Mouse (Mus musculus): Measurements from ENCODE around the gene Lpp. TPM values are rescaled to one million over a fixed set of nuclear protein-coding genes. Genes with fewer than 3 reads are reported as not detected.

Gene Lpp
- polyA plus RNA-seq, 1 experiment from 2014 or later, result 28.3 TPM

GRCm38 (mm10) chr16:24506740-24507139 lies 113.4 kb downstream of the Lpp start:
- DNase-seq (ENCODE audit: low read depth, low spot score), result no peak
- no peaks in the 10 kb centered on the region for H3K27me3 ChIP-seq
- no peak for ATAC-seq
- in situ Hi-C loops (cut with MboI; ENCODE audit: low pct_unique_long_range_greater_than_20kb), result loop anchor here (10.0 to 25.0 kb wide), 2 partner anchors 398 to 756 kb away; no protein-coding TSS in a partner anchor
- no peak for TF ChIP-seq CTCF (IDR thresholded peaks at IDR 0.05)
- ChIA-PET POLR2A (interaction anchor here (1.0 kb wide), 1 partner anchor 8 kb away, joined by 3 read pairs; no protein-coding TSS in a partner anchor), CTCF (interaction anchor here (1.1 to 2.3 kb wide), 4 partner anchors 10 to 395 kb away, joined by 3 to 6 read pairs (median 4); no protein-coding TSS in a partner anchor)

- no peak for DNase-seq (ENCODE audit: low read depth, low spot score)
- TF ChIP-seq CTCF (IDR thresholded peaks at IDR 0.05), result no peak
- ATAC-seq, result no peak
- no peaks in the 10 kb centered on the region for H3K27me3 ChIP-seq
- CTCF ChIA-PET, result interaction anchor here (1.4 to 1.7 kb wide), 3 partner anchors 17 to 524 kb away, joined by 3 to 4 read pairs (median 4); no protein-coding TSS in a partner anchor
- POLR2A ChIA-PET, result no interaction called here
- in situ Hi-C loops (cut with MboI; ENCODE audit: low pct_unique_long_range_greater_than_20kb), result loop anchor here (10.0 to 25.0 kb wide), 2 partner anchors 397 to 754 kb away; no protein-coding TSS in a partner anchor
Measured at GRCm38 (mm10) chr16:24507927-24508540, 114.7 kb downstream of the Lpp start.

DNA sequence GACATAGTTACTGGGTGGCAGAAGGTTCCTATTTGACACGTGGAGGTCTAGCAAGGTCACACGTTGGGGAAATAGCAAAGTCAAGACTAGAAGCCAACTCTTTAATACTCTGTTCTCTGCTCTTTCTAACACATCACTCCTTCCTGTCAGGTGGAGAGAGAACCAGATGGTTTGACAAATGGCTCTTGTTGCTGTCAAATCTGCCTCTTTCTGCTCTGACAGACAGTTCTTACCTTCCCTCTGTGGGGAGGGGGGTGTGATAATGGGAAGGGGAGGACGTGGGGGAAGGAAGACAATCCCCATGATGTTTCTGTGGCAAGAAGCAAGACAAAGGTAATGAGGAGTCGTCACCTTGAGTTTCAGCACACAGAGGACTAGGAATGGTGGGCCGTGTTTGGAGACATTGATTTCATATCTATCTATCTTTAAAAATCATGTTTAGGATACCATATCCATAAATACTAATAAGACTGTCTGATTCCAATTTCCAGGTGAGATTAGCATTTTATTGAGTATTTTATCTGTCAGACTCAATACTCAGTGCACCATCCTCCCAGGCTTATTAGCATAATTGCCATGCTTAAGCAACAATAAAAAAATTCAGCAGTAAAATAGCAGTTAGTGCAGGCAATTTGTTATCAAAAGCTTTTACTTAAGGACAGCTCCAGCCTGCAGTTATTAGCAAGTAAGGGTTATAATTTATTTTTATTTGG lies 115.9 kb downstream of the Lpp start:
- ATAC-seq (no peak), DNase-seq (ENCODE audit: low read depth, low spot score) (no peak)
- in situ Hi-C loops (cut with MboI; ENCODE audit: low pct_unique_long_range_greater_than_20kb), result loop anchor here (10.0 to 25.0 kb wide), 2 partner anchors 396 to 753 kb away; no protein-coding TSS in a partner anchor
- TF ChIP-seq CTCF (IDR thresholded peaks at IDR 0.05), result no peak
- ChIA-PET CTCF (interaction anchor here (0.6 kb wide), 1 partner anchor 527 kb away, joined by 3 read pairs; no protein-coding TSS in a partner anchor), POLR2A (interaction anchor here (0.7 kb wide), 1 partner anchor 10 kb away, joined by 4 read pairs; no protein-coding TSS in a partner anchor)
- no peaks in the 10 kb centered on the region for H3K27me3 ChIP-seq

GRCm38 (mm10) chr16:24509813-24510166 lies 116.5 kb downstream of the Lpp start:
- ATAC-seq (no peak), DNase-seq (ENCODE audit: low read depth, low spot score) (no peak)
- CTCF ChIA-PET, result no interaction called here
- POLR2A ChIA-PET, result interaction anchor here (0.6 kb wide), 1 partner anchor 1290 kb away, joined by 7 read pairs; no protein-coding TSS in a partner anchor
- TF ChIP-seq CTCF (IDR thresholded peaks at IDR 0.05), result no peak
- in situ Hi-C loops (cut with MboI; ENCODE audit: low pct_unique_long_range_greater_than_20kb), result loop anchor here (10.0 to 25.0 kb wide), 3 partner anchors 395 to 753 kb away; no protein-coding TSS in a partner anchor
- no peaks in the 10 kb centered on the region for H3K27me3 ChIP-seq

GRCm38 (mm10) chr16:24513228-24513627 lies 119.9 kb downstream of the Lpp start:
- no peak for ATAC-seq
- ChIA-PET CTCF (no interaction called here), POLR2A (no interaction called here)
- no peak for TF ChIP-seq CTCF (IDR thresholded peaks at IDR 0.05)
- H3K27me3 ChIP-seq, result no peaks in the 10 kb centered on the region
- no peak for DNase-seq (ENCODE audit: low read depth, low spot score)
- in situ Hi-C loops (cut with MboI; ENCODE audit: low pct_unique_long_range_greater_than_20kb), result loop anchor here (10.0 to 25.0 kb wide), 2 partner anchors 552 to 749 kb away; no protein-coding TSS in a partner anchor

- in situ Hi-C loops (cut with MboI; ENCODE audit: low pct_unique_long_range_greater_than_20kb), result loop anchor here (10.0 to 25.0 kb wide), 2 partner anchors 550 to 747 kb away; no protein-coding TSS in a partner anchor
- TF ChIP-seq CTCF (IDR thresholded peaks at IDR 0.05), result no peak
- ChIA-PET CTCF (interaction anchor here (1.3 kb wide), 1 partner anchor 9 kb away, joined by 3 read pairs; no protein-coding TSS in a partner anchor), POLR2A (interaction anchor here (0.9 kb wide), 1 partner anchor 9 kb away, joined by 3 read pairs; no protein-coding TSS in a partner anchor)
- H3K27me3 ChIP-seq, result no peaks in the 10 kb centered on the region
- peak; percentile 82 for DNase-seq (ENCODE audit: low read depth, low spot score)
- ATAC-seq, result peak; percentile 97
Measured at GRCm38 (mm10) chr16:24514802-24515727, 121.8 kb downstream of the Lpp start.

DNA sequence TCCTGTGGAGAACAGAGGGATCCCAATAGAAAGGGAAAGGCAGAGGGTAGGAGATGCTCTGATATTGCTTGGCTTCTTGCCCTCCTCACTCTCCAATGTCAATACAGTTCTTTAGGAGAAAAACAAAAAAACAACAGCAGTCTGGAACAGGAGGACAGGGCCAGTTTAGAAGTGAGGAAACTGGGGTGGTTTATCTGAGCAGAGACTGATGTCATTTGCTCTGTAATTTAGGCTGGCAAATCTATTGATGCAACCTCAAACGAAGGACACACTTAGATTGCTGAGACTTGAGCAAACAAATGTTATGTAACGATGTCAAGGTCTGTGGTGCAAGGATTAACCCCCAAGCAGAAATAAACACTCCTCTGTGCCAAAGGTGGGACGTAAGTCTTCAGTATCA lies 123.7 kb downstream of the Lpp start:
- in situ Hi-C loops (cut with MboI; ENCODE audit: low pct_unique_long_range_greater_than_20kb), result loop anchor here (10.0 to 25.0 kb wide), 2 partner anchors 548 to 745 kb away; no protein-coding TSS in a partner anchor
- ATAC-seq, result no peak
- DNase-seq (ENCODE audit: low read depth, low spot score), result no peak
- ChIA-PET POLR2A (no interaction called here), CTCF (no interaction called here)
- no peak for TF ChIP-seq CTCF (IDR thresholded peaks at IDR 0.05)
- no peaks in the 10 kb centered on the region for H3K27me3 ChIP-seq

DNA sequence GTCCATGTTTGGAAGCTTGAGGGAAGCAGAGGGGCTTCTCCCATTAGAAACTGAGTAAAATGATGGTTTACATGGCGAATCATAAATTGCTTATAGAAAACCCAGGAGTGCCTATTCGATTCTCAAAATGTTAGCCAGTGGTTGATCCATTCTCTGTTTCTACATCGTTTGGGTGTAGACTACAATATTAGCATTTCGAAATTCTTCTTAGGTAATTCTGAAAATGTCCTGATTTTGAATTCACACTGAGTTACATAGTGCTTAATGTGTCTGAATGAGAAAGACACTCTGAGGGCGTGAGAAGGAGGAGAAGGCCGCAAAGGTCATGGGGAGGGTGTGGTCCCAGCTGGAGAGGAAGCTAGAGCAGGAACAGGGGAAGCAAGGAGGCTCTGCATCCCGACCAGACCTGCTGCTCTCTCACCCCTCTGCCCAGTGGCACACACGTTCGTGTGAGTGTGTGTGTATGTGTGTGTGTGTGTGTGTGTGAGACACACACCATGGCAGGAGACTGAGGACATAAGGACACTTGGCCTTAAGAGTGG lies 124.3 kb downstream of the Lpp start:
- CTCF ChIA-PET, result no interaction called here

DNA sequence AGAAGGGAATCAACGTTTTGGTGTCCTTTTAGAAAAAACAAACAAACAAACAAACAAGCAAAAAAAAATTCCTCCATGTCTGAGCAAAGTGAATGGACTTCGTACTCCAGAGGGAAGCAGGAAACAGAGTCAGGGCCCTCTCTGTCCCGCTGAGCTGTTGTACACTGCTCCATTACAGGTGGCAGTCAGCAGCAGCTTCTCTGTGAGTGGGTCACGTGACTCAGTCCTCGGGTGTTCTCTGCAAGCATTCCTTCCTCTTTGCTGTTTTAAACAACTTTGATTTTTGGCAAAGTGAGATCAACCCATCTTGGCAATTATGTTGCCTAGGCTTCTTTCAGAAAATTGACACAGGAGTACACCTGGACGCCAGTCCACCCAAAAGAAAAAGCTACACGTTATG lies 125.5 kb downstream of the Lpp start:
- no peak for DNase-seq (ENCODE audit: low read depth, low spot score)
- ChIA-PET POLR2A (interaction anchor here (1.7 kb wide), 1 partner anchor 9 kb away, joined by 6 read pairs; no protein-coding TSS in a partner anchor), CTCF (interaction anchor here (1.1 to 1.5 kb wide), 2 partner anchors 14 to 30 kb away, joined by 4 read pairs; no protein-coding TSS in a partner anchor)
- no peak for TF ChIP-seq CTCF (IDR thresholded peaks at IDR 0.05)
- in situ Hi-C loops (cut with MboI; ENCODE audit: low pct_unique_long_range_greater_than_20kb), result loop anchor here (10.0 to 25.0 kb wide), 2 partner anchors 546 to 744 kb away; no protein-coding TSS in a partner anchor
- ATAC-seq, result no peak
- no peaks in the 10 kb centered on the region for H3K27me3 ChIP-seq

More for the DNA sequence above, 124.3 kb downstream of the Lpp start:
- TF ChIP-seq CTCF (IDR thresholded peaks at IDR 0.05), result no peak
- POLR2A ChIA-PET, result no interaction called here
- no peak for ATAC-seq
- in situ Hi-C loops (cut with MboI; ENCODE audit: low pct_unique_long_range_greater_than_20kb), result loop anchor here (10.0 to 25.0 kb wide), 2 partner anchors 547 to 745 kb away; no protein-coding TSS in a partner anchor
- no peaks in the 10 kb centered on the region for H3K27me3 ChIP-seq
- DNase-seq (ENCODE audit: low read depth, low spot score), result no peak
